Mouse (Mus musculus): ENCODE data around the gene Adamts9.

The Adamts9 gene

GRCm38 (mm10) chr6:92860285-92860912, 82.9 kb downstream of the Adamts9 start:
- DNase-seq (ENCODE audit: low spot score), result no peak

GRCm38 (mm10) chr6:92858721-92859510, 84.4 kb downstream of the Adamts9 start:
- DNase-seq (ENCODE audit: low spot score), result no peak

GRCm38 (mm10) chr6:92857761-92858160, 85.5 kb downstream of the Adamts9 start:
- no peak for DNase-seq (ENCODE audit: low spot score)

GRCm38 (mm10) chr6:92854873-92855272, 88.4 kb downstream of the Adamts9 start:
- DNase-seq (ENCODE audit: low spot score), result no peak

GRCm38 (mm10) chr6:92850250-92850649, 93.0 kb downstream of the Adamts9 start:
- DNase-seq (ENCODE audit: low spot score), result peak; percentile 72

- no peak for DNase-seq (ENCODE audit: low spot score)
These were observed 94.1 kb downstream of the Adamts9 start for GRCm38 (mm10) chr6:92849208-92849607.

- DNase-seq (ENCODE audit: low spot score), result no peak
These were observed 96.7 kb downstream of the Adamts9 start for GRCm38 (mm10) chr6:92846614-92847013.

GRCm38 (mm10) chr6:92845898-92846297, 97.4 kb downstream of the Adamts9 start:
- DNase-seq (ENCODE audit: low spot score), result no peak

- DNase-seq (ENCODE audit: low spot score), result no peak
These were observed 99.8 kb downstream of the Adamts9 start for GRCm38 (mm10) chr6:92843474-92843873.

GRCm38 (mm10) chr6:92842000-92842399, 101.3 kb downstream of the Adamts9 start:
- no peak for DNase-seq (ENCODE audit: low spot score)

GRCm38 (mm10) chr6:92831106-92831505, 112.2 kb downstream of the Adamts9 start:
- DNase-seq (ENCODE audit: low spot score), result no peak

GRCm38 (mm10) chr6:92829148-92829547, 114.1 kb downstream of the Adamts9 start:
- DNase-seq (ENCODE audit: low spot score), result no peak

- DNase-seq (ENCODE audit: low spot score), result no peak
These were observed 115.9 kb downstream of the Adamts9 start for GRCm38 (mm10) chr6:92827360-92827759.

GRCm38 (mm10) chr6:92826561-92826960, 116.7 kb downstream of the Adamts9 start:
- DNase-seq (ENCODE audit: low spot score), result no peak

- no peak for DNase-seq (ENCODE audit: low spot score)
These were observed 119.3 kb downstream of the Adamts9 start for GRCm38 (mm10) chr6:92823991-92824390.

GRCm38 (mm10) chr6:92822006-92822405, 121.3 kb downstream of the Adamts9 start:
- peak; percentile 12 for DNase-seq (ENCODE audit: low spot score)

- no peak for DNase-seq (ENCODE audit: low spot score)
These were observed 121.7 kb downstream of the Adamts9 start for GRCm38 (mm10) chr6:92821606-92822005.

GRCm38 (mm10) chr6:92817661-92818060, 125.6 kb downstream of the Adamts9 start:
- DNase-seq (ENCODE audit: low spot score), result no peak

- DNase-seq (ENCODE audit: low spot score), result peak; percentile 41
These were observed 127.0 kb downstream of the Adamts9 start, which contains the start of gene A730049H05Rik for GRCm38 (mm10) chr6:92816311-92816751. TSS of gene A730049H05Rik (plus strand) at chr6:92816478.

GRCm38 (mm10) chr6:92812702-92813370, 130.5 kb downstream of the Adamts9 start:
- DNase-seq (ENCODE audit: low spot score), result no peak

GRCm38 (mm10) chr6:92811566-92811965, 131.7 kb downstream of the Adamts9 start:
- no peak for DNase-seq (ENCODE audit: low spot score)

GRCm38 (mm10) chr6:92810628-92811027, 132.7 kb downstream of the Adamts9 start:
- no peak for DNase-seq (ENCODE audit: low spot score)

- DNase-seq (ENCODE audit: low spot score), result no peak
These were observed 133.5 kb downstream of the Adamts9 start for GRCm38 (mm10) chr6:92809818-92810217.

Data from MN1 (cell line).